Mouse (Mus musculus): ENCODE data around the gene Zfp658. TPM values are rescaled to one million over a fixed set of nuclear protein-coding genes. Genes with fewer than 3 reads are reported as not detected.
A peak's percentile ranks its signal among the peaks of the same experiment; 100 is the strongest.

Zfp658 gene
- 10.8 and 11.8 TPM in 2 replicates for polyA plus RNA-seq (2012; rRNA removed)

- peak; percentile 98 for DNase-seq (ENCODE audit: low read depth)
- TF ChIP-seq POLR2A (IDR thresholded peaks at IDR 0.05; ENCODE audit: borderline replicate concordance, extremely low read depth, insufficient read depth, insufficient read length, poor library complexity, severe bottlenecking): no peak
- 0 out of 2 replicates have a peak, but pooled peaks have one; percentile 3 for TF ChIP-seq CTCF (IDR thresholded peaks at IDR 0.05; ENCODE audit: borderline replicate concordance, extremely low read depth, insufficient read depth, insufficient read length)
Observed at GRCm38 (mm10) chr7:43562006-43562633, at the start of gene Zfp658. Zfp658 (plus strand) TSS chr7:43562256.

- TF ChIP-seq POLR2A (IDR thresholded peaks at IDR 0.05; ENCODE audit: borderline replicate concordance, extremely low read depth, insufficient read depth, insufficient read length, poor library complexity, severe bottlenecking) (no peak), CTCF (IDR thresholded peaks at IDR 0.05; ENCODE audit: borderline replicate concordance, extremely low read depth, insufficient read depth, insufficient read length) (no peak)
- no peak for DNase-seq (ENCODE audit: low read depth)
Observed at GRCm38 (mm10) chr7:43512519-43512918, 49.5 kb upstream of the Zfp658 start.

GRCm38 (mm10) chr7:43515076-43515475 lies 47.0 kb upstream of the Zfp658 start:
- DNase-seq (ENCODE audit: low read depth): no peak
- TF ChIP-seq CTCF (IDR thresholded peaks at IDR 0.05; ENCODE audit: borderline replicate concordance, extremely low read depth, insufficient read depth, insufficient read length) (no peak), POLR2A (IDR thresholded peaks at IDR 0.05; ENCODE audit: borderline replicate concordance, extremely low read depth, insufficient read depth, insufficient read length, poor library complexity, severe bottlenecking) (no peak)

GRCm38 (mm10) chr7:43518341-43518740 lies 43.7 kb upstream of the Zfp658 start:
- TF ChIP-seq CTCF (IDR thresholded peaks at IDR 0.05; ENCODE audit: borderline replicate concordance, extremely low read depth, insufficient read depth, insufficient read length): no peak
- no peak for TF ChIP-seq POLR2A (IDR thresholded peaks at IDR 0.05; ENCODE audit: borderline replicate concordance, extremely low read depth, insufficient read depth, insufficient read length, poor library complexity, severe bottlenecking)
- no peak for DNase-seq (ENCODE audit: low read depth)

- DNase-seq (ENCODE audit: low read depth): no peak
- TF ChIP-seq POLR2A (IDR thresholded peaks at IDR 0.05; ENCODE audit: borderline replicate concordance, extremely low read depth, insufficient read depth, insufficient read length, poor library complexity, severe bottlenecking) (no peak), CTCF (IDR thresholded peaks at IDR 0.05; ENCODE audit: borderline replicate concordance, extremely low read depth, insufficient read depth, insufficient read length) (no peak)
Observed at GRCm38 (mm10) chr7:43522776-43523175, 39.3 kb upstream of the Zfp658 start.

GRCm38 (mm10) chr7:43525313-43525712 lies 36.7 kb upstream of the Zfp658 start:
- TF ChIP-seq POLR2A (IDR thresholded peaks at IDR 0.05; ENCODE audit: borderline replicate concordance, extremely low read depth, insufficient read depth, insufficient read length, poor library complexity, severe bottlenecking) (no peak), CTCF (IDR thresholded peaks at IDR 0.05; ENCODE audit: borderline replicate concordance, extremely low read depth, insufficient read depth, insufficient read length) (peak; percentile 21; the same call in 1 of the 2 replicates)
- DNase-seq (ENCODE audit: low read depth): peak; percentile 3

GRCm38 (mm10) chr7:43530216-43530785 lies 31.8 kb upstream of the Zfp658 start:
- TF ChIP-seq CTCF (IDR thresholded peaks at IDR 0.05; ENCODE audit: borderline replicate concordance, extremely low read depth, insufficient read depth, insufficient read length): no peak
- TF ChIP-seq POLR2A (IDR thresholded peaks at IDR 0.05; ENCODE audit: borderline replicate concordance, extremely low read depth, insufficient read depth, insufficient read length, poor library complexity, severe bottlenecking): no peak
- no peak for DNase-seq (ENCODE audit: low read depth)

- no peak for DNase-seq (ENCODE audit: low read depth)
- TF ChIP-seq CTCF (IDR thresholded peaks at IDR 0.05; ENCODE audit: borderline replicate concordance, extremely low read depth, insufficient read depth, insufficient read length) (no peak), POLR2A (IDR thresholded peaks at IDR 0.05; ENCODE audit: borderline replicate concordance, extremely low read depth, insufficient read depth, insufficient read length, poor library complexity, severe bottlenecking) (no peak)
Observed at GRCm38 (mm10) chr7:43532936-43533505, 29.0 kb upstream of the Zfp658 start.

- DNase-seq (ENCODE audit: low read depth): no peak
- TF ChIP-seq CTCF (IDR thresholded peaks at IDR 0.05; ENCODE audit: borderline replicate concordance, extremely low read depth, insufficient read depth, insufficient read length): no peak
- TF ChIP-seq POLR2A (IDR thresholded peaks at IDR 0.05; ENCODE audit: borderline replicate concordance, extremely low read depth, insufficient read depth, insufficient read length, poor library complexity, severe bottlenecking): no peak
Observed at GRCm38 (mm10) chr7:43538524-43538923, 23.5 kb upstream of the Zfp658 start.

- TF ChIP-seq POLR2A (IDR thresholded peaks at IDR 0.05; ENCODE audit: borderline replicate concordance, extremely low read depth, insufficient read depth, insufficient read length, poor library complexity, severe bottlenecking): no peak
- no peak for TF ChIP-seq CTCF (IDR thresholded peaks at IDR 0.05; ENCODE audit: borderline replicate concordance, extremely low read depth, insufficient read depth, insufficient read length)
- DNase-seq (ENCODE audit: low read depth): no peak
Observed at GRCm38 (mm10) chr7:43544225-43544977, 17.7 kb upstream of the Zfp658 start, which contains the start of gene Cd33. Cd33 (minus strand) TSS chr7:43544428.
